Mouse (Mus musculus) E14TG2a.4 (cell line): ENCODE data around the gene Acss3.

Source experiments
- H3K27me3 ChIP-seq: 2 replicates; pipeline ENCODE4 v1.6.1; 2014; ENCODE audit warnings: low read length, control low read depth; ENCODE audit not compliant: insufficient read depth
- H3K36me3 ChIP-seq: 2 replicates; pipeline ENCODE4 v1.6.1; 2014; ENCODE audit warnings: low read length, control low read depth; ENCODE audit not compliant: insufficient read depth
- H3K4me1 ChIP-seq: replicated peaks from 2 replicates; pipeline ENCODE4 v1.6.1; 2014; ENCODE audit warnings: low read depth, low read length, control low read depth
- H3K4me3 ChIP-seq: replicated peaks from 2 replicates; pipeline ENCODE4 v1.5.1; 2014; ENCODE audit warnings: mild to moderate bottlenecking, low read length
- H3K9me3 ChIP-seq: 2 replicates; pipeline ENCODE4 v1.6.1; 2014; ENCODE audit warnings: low read length, control low read depth
- CTCF ChIP-seq: conservative IDR thresholded peaks from 2 replicates; pipeline ENCODE4 v1.5.1; 2014; ENCODE audit warnings: low read length
- NANOG ChIP-seq: IDR thresholded peaks from 2 replicates; pipeline ENCODE4 v1.6.1; 2014; ENCODE audit warnings: borderline replicate concordance, low read length, mixed read lengths
- POU5F1 ChIP-seq: IDR thresholded peaks from 2 replicates; pipeline ENCODE4 v1.6.1; 2014; ENCODE audit warnings: low read length, borderline replicate concordance

Gene Acss3

DNA sequence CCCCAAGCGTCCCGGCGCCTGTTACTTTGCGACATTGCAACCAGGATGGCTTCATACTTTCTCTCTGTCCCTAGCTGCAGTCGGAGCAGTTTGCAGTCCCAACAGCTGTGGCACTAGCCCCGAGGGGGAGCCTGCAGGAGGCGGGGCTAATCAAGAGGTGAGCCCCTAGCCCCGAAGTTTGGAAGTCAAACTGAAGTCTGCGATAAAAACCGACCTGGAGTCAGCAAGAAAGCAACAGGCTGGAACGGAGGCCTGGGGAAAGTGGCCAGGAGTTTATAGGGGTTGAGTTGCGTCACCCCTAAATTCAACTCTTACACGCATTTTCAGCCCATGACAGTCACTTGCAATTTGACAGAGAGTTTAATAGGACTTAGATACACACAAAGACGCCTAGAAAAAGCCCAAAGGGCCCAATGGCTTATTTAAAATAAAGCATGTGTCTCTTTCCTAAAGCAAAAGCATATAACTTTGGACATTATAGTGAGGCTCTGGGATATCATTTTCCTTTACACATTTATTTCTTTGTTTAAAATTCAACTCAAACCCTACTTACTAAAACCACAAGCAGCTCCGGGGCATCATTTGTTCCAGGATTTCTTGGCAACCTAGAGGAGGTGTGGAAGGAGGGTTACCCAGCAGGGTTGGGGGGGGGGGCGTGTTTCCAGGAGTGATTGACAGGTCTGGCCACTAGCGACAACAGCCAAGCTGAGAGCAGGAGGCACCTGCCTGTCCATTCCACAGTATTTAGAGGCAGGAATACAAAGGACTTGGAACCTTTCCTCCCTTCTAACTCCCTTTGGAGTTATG, at the start of gene Acss3:
Acss3 (minus strand) TSS at position 140 of the 807 bp plus-strand sequence.
- Histone ChIP-seq H3K4me3 (peak within 1 kb of the TSS; percentile 79), H3K36me3 (no peaks in the 10 kb centered on the region), H3K27me3 (no peaks in the 10 kb centered on the region), H3K9me3 (no peaks in the 10 kb centered on the region), H3K4me1 (peaks cover 6% of the 10 kb centered on the region; the same call in 1 of the 2 replicates)
- TF ChIP-seq POU5F1 (no peak), NANOG (no peak), CTCF (no peak)

DNA sequence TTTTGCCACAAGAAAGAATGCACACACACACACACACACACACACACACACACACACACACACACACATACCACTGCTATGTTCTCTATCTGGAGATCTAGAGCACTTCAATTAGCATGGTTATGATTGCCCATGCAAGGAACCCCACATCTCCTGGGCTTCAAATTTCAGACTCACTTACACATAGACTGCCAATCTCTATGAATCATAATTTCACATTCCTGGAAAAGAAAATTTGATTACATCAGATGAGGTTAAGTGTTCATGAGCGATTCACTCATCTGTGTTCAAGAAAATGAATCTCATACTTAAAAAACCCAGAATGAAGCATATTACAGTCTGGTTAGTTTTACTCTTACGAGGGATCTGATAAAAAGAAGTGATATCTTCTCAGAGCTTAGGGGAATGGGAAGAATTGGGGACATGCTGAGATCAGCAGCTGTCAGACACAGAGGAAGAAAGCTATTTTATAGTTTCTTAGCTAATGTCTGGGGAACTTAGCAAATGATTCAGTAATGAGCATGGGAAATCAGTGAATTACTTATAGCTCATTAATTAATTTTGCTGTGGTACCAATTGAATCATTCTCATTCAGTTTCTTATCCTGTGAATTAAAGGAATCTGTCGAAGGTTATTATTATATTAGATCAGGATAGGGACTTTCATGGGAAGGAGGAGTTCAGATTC, 48.7 kb upstream of the Acss3 start:
- no peaks in the 10 kb centered on the region for H3K36me3 ChIP-seq
- no peaks in the 10 kb centered on the region for H3K27me3 ChIP-seq
- H3K9me3 ChIP-seq = no peaks in the 10 kb centered on the region
- H3K4me1 ChIP-seq = no peaks in the 10 kb centered on the region
- TF ChIP-seq NANOG = no peak
- no peak overlapping the region for H3K4me3 ChIP-seq

DNA sequence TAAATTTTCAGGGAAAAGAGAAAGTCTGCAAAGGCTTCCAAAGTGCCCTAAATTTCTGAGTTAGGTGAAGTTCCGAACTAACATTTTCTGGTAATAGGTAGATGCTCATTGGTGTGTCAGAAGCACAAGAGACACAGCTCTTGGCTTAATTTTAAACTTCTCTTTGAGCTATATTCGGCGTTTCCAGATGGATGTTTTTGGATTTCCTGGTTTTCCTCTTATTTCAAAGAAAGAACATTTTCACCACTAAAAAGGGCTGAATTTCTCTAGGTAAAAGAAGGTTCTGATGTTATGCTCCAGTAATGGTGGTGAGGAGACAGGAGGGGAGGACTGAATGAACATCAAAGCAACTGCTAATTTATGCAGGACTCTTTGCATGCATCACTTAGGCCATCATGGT, 43.0 kb upstream of the Acss3 start:
- Histone ChIP-seq H3K9me3 (no peaks in the 10 kb centered on the region), H3K27me3 (no peaks in the 10 kb centered on the region)

DNA sequence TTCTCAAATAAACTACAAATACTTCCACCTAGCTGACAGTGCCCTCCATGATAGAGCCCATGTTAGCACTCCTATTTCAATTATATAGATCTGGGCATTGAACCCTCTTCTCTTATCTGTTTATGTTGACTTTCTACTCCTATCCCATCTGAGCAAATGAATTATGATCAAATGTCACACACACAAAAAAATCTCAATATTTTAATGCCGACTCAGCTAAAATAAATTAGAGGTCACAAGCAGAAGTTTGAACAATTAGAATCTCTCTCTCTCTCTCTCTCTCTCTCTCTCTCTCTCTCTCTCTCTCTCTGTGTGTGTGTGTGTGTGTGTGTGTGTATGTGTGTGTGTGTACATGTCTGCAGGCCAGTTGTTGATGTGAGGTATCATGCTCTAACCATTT, 25.3 kb upstream of the Acss3 start:
- no peaks in the 10 kb centered on the region for H3K4me1 ChIP-seq
- TF ChIP-seq CTCF (no peak), NANOG (no peak), POU5F1 (no peak)
- H3K9me3 ChIP-seq = no peaks in the 10 kb centered on the region
- no peak overlapping the region for H3K4me3 ChIP-seq
- H3K27me3 ChIP-seq = no peaks in the 10 kb centered on the region
- no peaks in the 10 kb centered on the region for H3K36me3 ChIP-seq

More for the DNA sequence above, 43.0 kb upstream of the Acss3 start:
- H3K4me3 ChIP-seq = no peak overlapping the region
- H3K4me1 ChIP-seq = no peaks in the 10 kb centered on the region
- no peaks in the 10 kb centered on the region for H3K36me3 ChIP-seq
- no peak for TF ChIP-seq POU5F1
- no peak for TF ChIP-seq NANOG
- no peak for TF ChIP-seq CTCF

DNA sequence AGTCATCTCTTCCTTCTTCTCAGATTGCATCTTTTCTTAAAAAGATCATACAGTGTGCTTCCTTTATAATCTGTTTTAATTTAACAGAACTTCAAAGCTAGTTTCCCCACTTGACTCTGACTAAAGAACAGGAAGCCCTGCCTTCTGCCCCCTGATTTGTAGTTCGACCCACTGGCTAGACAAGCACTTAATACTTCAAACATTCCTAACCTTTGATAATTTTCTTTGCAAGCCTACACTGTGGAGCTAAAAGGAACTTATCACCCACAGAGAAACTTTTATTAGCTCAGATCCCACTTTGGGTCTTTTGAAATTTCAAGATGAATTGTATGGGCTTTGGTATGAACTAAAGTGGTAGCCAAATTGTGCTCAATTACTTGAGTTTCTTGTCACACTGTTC, 20.5 kb upstream of the Acss3 start:
- Histone ChIP-seq H3K36me3 (no peaks in the 10 kb centered on the region), H3K9me3 (no peaks in the 10 kb centered on the region), H3K4me1 (no peaks in the 10 kb centered on the region), H3K4me3 (no peak overlapping the region), H3K27me3 (no peaks in the 10 kb centered on the region)
- TF ChIP-seq POU5F1 = no peak
- TF ChIP-seq CTCF = no peak
- no peak for TF ChIP-seq NANOG

DNA sequence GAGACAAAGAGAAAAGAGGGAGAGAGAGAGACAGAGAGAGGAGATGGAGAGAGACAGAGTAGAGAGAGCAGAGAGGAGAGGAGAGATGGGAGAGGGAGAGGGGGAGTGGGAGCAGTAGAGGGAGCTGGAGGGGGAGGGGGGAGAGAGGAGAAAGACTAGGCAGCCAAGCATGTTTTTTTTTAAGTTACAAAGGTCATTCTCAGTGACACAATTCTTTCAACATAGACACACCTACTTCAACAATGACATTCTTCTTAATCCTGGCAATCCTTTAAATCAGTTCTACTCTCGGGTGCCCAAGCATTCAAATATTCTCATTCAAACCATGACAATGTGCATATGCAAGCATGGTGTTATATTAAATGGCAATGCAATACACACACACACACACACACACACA, 19.4 kb upstream of the Acss3 start:
- Histone ChIP-seq H3K4me1 (no peaks in the 10 kb centered on the region), H3K27me3 (no peaks in the 10 kb centered on the region), H3K4me3 (no peak overlapping the region), H3K36me3 (no peaks in the 10 kb centered on the region), H3K9me3 (no peaks in the 10 kb centered on the region)
- TF ChIP-seq NANOG (no peak), POU5F1 (no peak), CTCF (no peak)

DNA sequence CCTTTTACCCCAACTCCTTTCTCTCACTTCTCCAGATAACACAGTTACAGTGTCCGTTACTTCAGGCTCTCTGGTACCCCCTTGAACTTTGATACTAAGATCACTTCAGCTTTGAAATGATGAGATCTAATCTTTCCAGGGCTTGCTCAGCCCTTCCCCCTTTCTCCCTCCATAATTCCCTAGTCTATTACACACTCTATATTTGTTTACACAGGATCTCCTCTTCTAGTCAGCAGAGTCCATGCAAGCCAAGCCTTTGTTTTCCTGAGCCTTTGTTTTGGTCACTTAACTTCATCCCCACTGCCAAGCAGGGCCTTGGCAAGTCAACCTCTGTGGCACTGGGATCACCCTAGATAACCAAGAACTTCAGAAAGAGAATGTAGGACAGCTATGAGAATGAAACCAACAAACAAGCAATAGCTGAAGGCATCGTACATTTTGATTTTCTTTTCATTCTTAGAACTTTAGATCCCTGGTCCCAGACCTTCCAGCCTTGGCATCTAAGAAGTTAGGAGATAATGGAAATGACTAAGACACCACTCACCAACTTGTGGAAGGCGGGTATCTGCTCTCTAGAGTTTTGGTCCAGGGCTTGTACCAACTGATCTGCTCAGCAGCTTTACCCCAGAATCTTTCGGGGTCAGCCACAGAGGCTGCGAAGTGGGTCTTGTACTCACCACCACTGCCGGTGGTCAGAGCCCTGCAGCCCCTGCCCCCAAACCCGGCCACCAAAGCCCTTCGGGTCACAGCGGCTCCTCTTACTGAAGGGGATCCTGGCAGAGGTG, 532 bp downstream of the Acss3 start:
- no peak for TF ChIP-seq POU5F1

DNA sequence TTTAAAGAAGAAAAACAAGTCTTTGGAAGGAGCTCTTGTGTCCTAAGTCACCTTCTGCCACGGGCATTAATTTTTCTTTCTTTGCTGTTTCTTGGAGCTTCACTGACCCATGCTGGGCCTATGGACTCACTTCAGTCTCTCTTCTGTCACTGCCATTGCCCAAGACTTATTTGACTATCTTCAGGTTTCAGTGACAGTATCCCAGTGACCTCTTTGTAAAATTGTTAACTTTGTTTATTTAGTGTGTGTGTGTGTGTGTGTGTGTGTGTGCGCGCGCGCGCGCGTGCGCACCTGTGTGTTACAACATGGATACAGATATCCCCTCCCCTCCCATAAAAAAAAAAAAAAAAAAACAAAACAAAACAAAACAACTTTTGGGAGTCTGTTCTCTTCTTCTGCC, 2.2 kb downstream of the Acss3 start:
- Histone ChIP-seq H3K27me3 (no peaks in the 10 kb centered on the region), H3K4me1 (peaks cover 6% of the 10 kb centered on the region; the same call in 1 of the 2 replicates), H3K9me3 (no peaks in the 10 kb centered on the region), H3K4me3 (no peak overlapping the region), H3K36me3 (no peaks in the 10 kb centered on the region)
- TF ChIP-seq CTCF (no peak), NANOG (no peak), POU5F1 (no peak)

More for the DNA sequence above, 532 bp downstream of the Acss3 start:
- no peaks in the 10 kb centered on the region for H3K36me3 ChIP-seq
- H3K27me3 ChIP-seq = no peaks in the 10 kb centered on the region
- peaks cover 6% of the 10 kb centered on the region; the same call in 1 of the 2 replicates for H3K4me1 ChIP-seq
- H3K9me3 ChIP-seq = no peaks in the 10 kb centered on the region
- H3K4me3 ChIP-seq = peak overlapping the region; percentile 79
